Mouse (Mus musculus): ENCODE measurements around the gene Srarp. TPM values are rescaled to one million over a fixed set of nuclear protein-coding genes. Genes with fewer than 3 reads are reported as not detected.

Srarp gene
- total RNA-seq, 1 experiment = not detected

GRCm38 (mm10) chr4:141385275-141385674 lies 50.6 kb downstream of the Srarp start:
- TF ChIP-seq ZC3H11A (IDR thresholded peaks at IDR 0.05; ENCODE audit: borderline replicate concordance, low read depth, low read length) (peak; percentile 41; the same call in 1 of the 2 replicates), MAFK (IDR thresholded peaks at IDR 0.05; ENCODE audit: insufficient read depth, low read depth, low read length) (no peak), CHD2 (IDR thresholded peaks at IDR 0.05; ENCODE audit: low read depth, low read length) (no peak), HCFC1 (IDR thresholded peaks at IDR 0.05; ENCODE audit: borderline replicate concordance, insufficient read depth, low read length) (no peak), ZNF384 (IDR thresholded peaks at IDR 0.05; ENCODE audit: low read depth, low read length) (peak; percentile 54; the same call in 1 of the 2 replicates)
- H3K27ac ChIP-seq (ENCODE audit: insufficient read depth, low read depth, low read length, poor library complexity, severe bottlenecking) = no peak overlapping the region
- peak; percentile 83 for DNase-seq (ENCODE audit: low read depth, low spot score)
- H3K9me3 ChIP-seq (ENCODE audit: control insufficient read depth, insufficient read depth, low read depth, low read length) = no peaks in the 10 kb centered on the region
- H3K9ac ChIP-seq (ENCODE audit: insufficient read depth, low read depth, low read length, poor library complexity, severe bottlenecking) = no peak overlapping the region
- H3K4me1 ChIP-seq (ENCODE audit: control insufficient read depth in 2 of 2, insufficient read depth in 2 of 2, low read length in 2 of 2, poor library complexity in 1 of 2) = peaks cover 1 to 16% of the 10 kb centered on the region in 2 experiments; a peak in 3 of 4 replicates
- no peaks in the 10 kb centered on the region for H3K36me3 ChIP-seq (ENCODE audit: control insufficient read depth, insufficient read depth, low read length, poor library complexity, severe bottlenecking)
- in situ Hi-C loops (cut with MboI; ENCODE audit: low sequenced_read_pairs in 2 of 2, unreplicated experiment in 2 of 2) = no loop called here
- no peak overlapping the region for H3K4me3 ChIP-seq (ENCODE audit: insufficient read depth in 1 of 2, low read depth in 1 of 2, low read length in 2 of 2, poor library complexity in 1 of 2, severe bottlenecking in 1 of 2)

Other genes with a start within 250 kb of the Srarp start
- gene Rsg1, start 222.1 kb downstream of the Srarp start, total RNA-seq (2012; rRNA removed) = 2.9 and 4.7 TPM in 2 replicates
- gene Arhgef19, start 196.6 kb downstream of the Srarp start, total RNA-seq (2012; rRNA removed) = 1.7 and 2.3 TPM in 2 replicates
- gene Epha2, start 134.9 kb downstream of the Srarp start, total RNA-seq (2012; rRNA removed) = 256 and 507 TPM in 2 replicates
- gene Fam131c, start 67.9 kb downstream of the Srarp start, total RNA-seq (2012; rRNA removed) = 2.3 and 2.5 TPM in 2 replicates
- 0.62 and 0.79 TPM in 2 replicates for gene Clcnka, start 37.4 kb downstream of the Srarp start, total RNA-seq (2012; rRNA removed)
- 1.6 and 4.5 TPM in 2 replicates for gene Clcnkb, start 20.1 kb downstream of the Srarp start, total RNA-seq (2012; rRNA removed)
- gene Hspb7, start 15.3 kb downstream of the Srarp start, total RNA-seq (2012; rRNA removed) = not detected in 2 replicates
- 30.1 and 37.3 TPM in 2 replicates for gene Zbtb17, start 8.5 kb upstream of the Srarp start, total RNA-seq (2012; rRNA removed)
- 51.5 and 58.6 TPM in 2 replicates for gene Spen, start 102.5 kb upstream of the Srarp start, total RNA-seq (2012; rRNA removed)
- gene Fblim1, start 170.0 kb upstream of the Srarp start, total RNA-seq (2012; rRNA removed) = 71.3 and 112 TPM in 2 replicates
- 3.9 and 10.1 TPM in 2 replicates for gene Tmem82, start 182.5 kb upstream of the Srarp start, total RNA-seq (2012; rRNA removed)
- 0.76 and 0.79 TPM in 2 replicates for gene Slc25a34, start 187.7 kb upstream of the Srarp start, total RNA-seq (2012; rRNA removed)
- 6.2 and 6.8 TPM in 2 replicates for gene Plekhm2, start 228.8 kb upstream of the Srarp start, total RNA-seq (2012; rRNA removed)
- gene Rsc1a1, start 249.5 kb upstream of the Srarp start, total RNA-seq (2012; rRNA removed) = 10.5 and 13.3 TPM in 2 replicates